Mouse (Mus musculus) MEL-GATA-1-ER (cell line): ENCODE measurements around the gene Arid1a.

Source experiments
- DNase-seq: peaks from one replicate; pipeline ENCODE4 v3.0.0-alpha.2; 2012; ENCODE audit warnings: low read depth; ENCODE audit errors: extremely low read depth

The Arid1a gene

GRCm38 (mm10) chr4:133735282-133735681, 21.3 kb downstream of the Arid1a start:
- DNase-seq, result no peak

- DNase-seq, result peak; percentile 38
Observed at GRCm38 (mm10) chr4:133730122-133730521, 26.4 kb downstream of the Arid1a start.

- peak; percentile 91 for DNase-seq
Observed at GRCm38 (mm10) chr4:133729541-133730093, 27.0 kb downstream of the Arid1a start.

- no peak for DNase-seq
Observed at GRCm38 (mm10) chr4:133729007-133729406, 27.6 kb downstream of the Arid1a start.

- DNase-seq, result no peak
Observed at GRCm38 (mm10) chr4:133728256-133728655, 28.3 kb downstream of the Arid1a start.

GRCm38 (mm10) chr4:133725706-133726105, 30.9 kb downstream of the Arid1a start:
- no peak for DNase-seq

GRCm38 (mm10) chr4:133719791-133720190, 36.8 kb downstream of the Arid1a start:
- no peak for DNase-seq

GRCm38 (mm10) chr4:133712755-133713154, 43.8 kb downstream of the Arid1a start:
- no peak for DNase-seq

- DNase-seq, result no peak
Observed at GRCm38 (mm10) chr4:133711307-133712076, 45.1 kb downstream of the Arid1a start.

- no peak for DNase-seq
Observed at GRCm38 (mm10) chr4:133709395-133709794, 47.2 kb downstream of the Arid1a start.

GRCm38 (mm10) chr4:133707464-133707863, 49.1 kb downstream of the Arid1a start:
- DNase-seq, result no peak

- peak; percentile 38 for DNase-seq
Observed at GRCm38 (mm10) chr4:133706956-133707355, 49.6 kb downstream of the Arid1a start.

GRCm38 (mm10) chr4:133705062-133705461, 51.5 kb downstream of the Arid1a start:
- peak; percentile 39 for DNase-seq

- no peak for DNase-seq
Observed at GRCm38 (mm10) chr4:133700905-133701368, 55.6 kb downstream of the Arid1a start.

- DNase-seq, result no peak
Observed at GRCm38 (mm10) chr4:133695363-133695762, 61.2 kb downstream of the Arid1a start.

GRCm38 (mm10) chr4:133690252-133690651, 66.3 kb downstream of the Arid1a start:
- no peak for DNase-seq

GRCm38 (mm10) chr4:133688417-133689067, 68.0 kb downstream of the Arid1a start:
- DNase-seq, result no peak

- DNase-seq, result no peak
Observed at GRCm38 (mm10) chr4:133687126-133687525, 69.4 kb downstream of the Arid1a start.

GRCm38 (mm10) chr4:133686512-133686911, 70.1 kb downstream of the Arid1a start:
- DNase-seq, result no peak

GRCm38 (mm10) chr4:133680206-133680786, 76.3 kb downstream of the Arid1a start:
- DNase-seq, result no peak

- no peak for DNase-seq
Observed at GRCm38 (mm10) chr4:133679629-133680028, 76.9 kb downstream of the Arid1a start.

GRCm38 (mm10) chr4:133677266-133677665, 79.3 kb downstream of the Arid1a start:
- DNase-seq, result no peak
